Mouse (Mus musculus) liver, embryonic 15.5 days (tissue): Measurements from ENCODE around the gene Plet1. TPM values are rescaled to one million over a fixed set of nuclear protein-coding genes. Genes with fewer than 3 reads are reported as not detected.

Experiments
- ATAC-seq: fragments of 200-750 bp; cut with Nextera tagmentation; 2 replicates; pipeline ENCODE4 v1.8.0; 2017; ENCODE audit warnings: moderate number of reproducible peaks, mild to moderate bottlenecking, moderate library complexity; ENCODE audit not compliant: insufficient read depth
- H3K27ac ChIP-seq: fragments of 300-500 bp; sonication (generic); replicated peaks from 2 replicates; pipeline ENCODE4 v1.5.1; 2015; ENCODE audit warnings: mild to moderate bottlenecking, inconsistent platforms
- H3K27me3 ChIP-seq: fragments of 300-500 bp; sonication (generic); 2 replicates; pipeline ENCODE4 v1.6.1; 2015; ENCODE audit warnings: mild to moderate bottlenecking, inconsistent platforms
- H3K36me3 ChIP-seq: fragments of 300-500 bp; sonication (generic); replicated peaks from 2 replicates; pipeline ENCODE4 v1.6.1; 2015; ENCODE audit warnings: moderate library complexity, mild to moderate bottlenecking, inconsistent platforms
- H3K4me1 ChIP-seq: fragments of 300-500 bp; sonication (generic); replicated peaks from 2 replicates; pipeline ENCODE4 v1.6.1; 2015; ENCODE audit warnings: inconsistent platforms
- H3K4me2 ChIP-seq: fragments of 300-500 bp; sonication (generic); 2 replicates; pipeline ENCODE4 v1.6.1; 2015; ENCODE audit warnings: moderate library complexity, mild to moderate bottlenecking, inconsistent platforms
- H3K4me3 ChIP-seq: fragments of 300-500 bp; sonication (generic); replicated peaks from 2 replicates; pipeline ENCODE4 v1.5.1; 2015; ENCODE audit warnings: mild to moderate bottlenecking, inconsistent platforms
- H3K9ac ChIP-seq: fragments of 300-500 bp; sonication (generic); 2 replicates; pipeline ENCODE4 v1.6.1; 2015; ENCODE audit warnings: moderate library complexity, mild to moderate bottlenecking, inconsistent platforms
- H3K9me3 ChIP-seq: fragments of 300-500 bp; sonication (generic); replicated peaks from 2 replicates; pipeline ENCODE4 v1.6.1; 2016; ENCODE audit warnings: inconsistent platforms
- WGBS: fragments of 180-500 bp; shearing (Covaris S2); methylation state at CpG from one replicate; pipeline ENCODE4 v1.1.7; 2015; ENCODE audit warnings: mixed read lengths; ENCODE audit not compliant: insufficient replicate concordance; 5-methylcytosine and 5-hydroxymethylcytosine counted together
- polyA plus RNA-seq: library from polyadenylated mRNA; unstranded; fragments of >200 nt; fragmentation: Nextera tagmentation; extraction: Ambion mirVana; gene quantifications from 2 replicates; pipeline ENCODE4 v1.2.1, GENCODE M21; 2015

Gene Plet1
- polyA plus RNA-seq, 1 experiment from 2014 or later: 0.17 TPM

DNA sequence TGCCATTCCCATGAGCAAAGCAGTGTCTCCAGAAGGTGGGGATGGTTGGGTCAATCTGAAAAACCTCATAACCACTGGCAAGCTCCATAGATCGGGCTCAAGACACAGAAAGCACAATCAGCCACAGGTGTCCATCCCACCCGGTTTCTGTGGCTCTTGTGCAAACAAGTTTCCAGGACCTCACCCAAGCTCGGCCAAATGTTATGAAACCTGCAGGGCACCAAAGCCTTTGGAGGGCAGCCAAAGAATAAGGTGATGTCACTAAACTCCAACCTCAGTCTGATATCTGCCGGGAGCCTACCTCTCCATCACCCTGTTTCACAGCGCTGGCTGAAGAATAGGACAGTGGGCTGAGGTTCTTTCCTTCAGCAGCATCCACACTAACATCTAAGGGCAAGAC, 41.6 kb downstream of the Plet1 start:
- Histone ChIP-seq H3K36me3 (no peaks in the 10 kb centered on the region), H3K27me3 (no peaks in the 10 kb centered on the region), H3K9me3 (no peaks in the 10 kb centered on the region), H3K4me3 (no peak overlapping the region), H3K4me2 (no peak overlapping the region), H3K27ac (no peak overlapping the region), H3K9ac (no peak overlapping the region), H3K4me1 (peaks cover 9% of the 10 kb centered on the region)
- ATAC-seq: no peak
- WGBS: 58% methylated on average over 5 of the region's 5 CpGs

DNA sequence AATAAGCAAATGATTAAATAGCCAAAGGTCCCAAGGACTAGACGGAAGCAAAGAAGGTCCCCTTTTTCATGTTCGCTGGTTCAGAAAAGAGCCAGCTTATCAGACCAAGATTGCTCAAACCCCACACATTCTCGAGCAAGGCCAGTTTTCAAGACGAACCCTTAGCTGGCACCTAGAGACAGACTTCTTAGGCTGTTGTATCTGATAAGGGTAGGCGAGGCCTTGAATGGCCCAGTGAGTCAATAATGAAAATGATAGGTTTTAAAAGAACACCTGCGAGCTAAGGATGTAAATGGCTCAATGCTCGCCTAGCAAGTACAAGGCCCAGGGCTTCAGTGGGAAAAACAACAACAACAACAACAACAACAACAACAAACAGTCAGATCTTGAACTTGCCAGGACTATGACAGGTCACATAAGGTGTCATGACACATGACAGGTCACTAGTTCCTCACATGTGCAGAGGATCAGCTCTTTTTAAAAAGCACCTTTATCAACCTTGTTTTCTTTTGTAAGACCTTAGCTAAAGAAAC, 42.3 kb downstream of the Plet1 start:
- Histone ChIP-seq H3K9me3 (no peaks in the 10 kb centered on the region), H3K27ac (no peak overlapping the region), H3K27me3 (no peaks in the 10 kb centered on the region), H3K4me3 (no peak overlapping the region), H3K36me3 (no peaks in the 10 kb centered on the region), H3K4me1 (peaks cover 9% of the 10 kb centered on the region), H3K9ac (no peak overlapping the region), H3K4me2 (no peak overlapping the region)
- no peak for ATAC-seq
- 42% methylated on average over 7 of the region's 7 CpGs for WGBS

- ATAC-seq: no peak
- H3K4me1 ChIP-seq: peaks cover 9% of the 10 kb centered on the region
- 25% methylated on average over 4 of the region's 4 CpGs for WGBS
- no peak overlapping the region for H3K27ac ChIP-seq
- no peak overlapping the region for H3K9ac ChIP-seq
- no peaks in the 10 kb centered on the region for H3K36me3 ChIP-seq
- H3K9me3 ChIP-seq: no peaks in the 10 kb centered on the region
- no peaks in the 10 kb centered on the region for H3K27me3 ChIP-seq
- no peak overlapping the region for H3K4me2 ChIP-seq
- no peak overlapping the region for H3K4me3 ChIP-seq
These were observed 43.0 kb downstream of the Plet1 start for GRCm38 (mm10) chr9:50537295-50537694.

GRCm38 (mm10) chr9:50540170-50540569, 45.8 kb downstream of the Plet1 start:
- 30% methylated on average over 7 of the region's 7 CpGs for WGBS

GRCm38 (mm10) chr9:50542401-50542800, 48.1 kb downstream of the Plet1 start:
- Histone ChIP-seq H3K27ac (no peak overlapping the region), H3K36me3 (no peaks in the 10 kb centered on the region), H3K27me3 (no peaks in the 10 kb centered on the region), H3K4me1 (no peaks in the 10 kb centered on the region; the same call in 1 of the 2 replicates), H3K9ac (no peak overlapping the region), H3K4me2 (no peak overlapping the region), H3K4me3 (no peak overlapping the region), H3K9me3 (no peaks in the 10 kb centered on the region)
- ATAC-seq: no peak
- WGBS: 60% methylated on average over 9 of the region's 9 CpGs

More at GRCm38 (mm10) chr9:50540170-50540569, 45.8 kb downstream of the Plet1 start:
- Histone ChIP-seq H3K4me3 (no peak overlapping the region), H3K4me1 (no peaks in the 10 kb centered on the region; the same call in 1 of the 2 replicates), H3K9me3 (no peaks in the 10 kb centered on the region), H3K27ac (no peak overlapping the region), H3K4me2 (no peak overlapping the region), H3K36me3 (no peaks in the 10 kb centered on the region), H3K9ac (no peak overlapping the region), H3K27me3 (no peaks in the 10 kb centered on the region)
- ATAC-seq: no peak

- H3K4me2 ChIP-seq: no peak overlapping the region
- no peak overlapping the region for H3K27ac ChIP-seq
- H3K4me3 ChIP-seq: no peak overlapping the region
- no peaks in the 10 kb centered on the region for H3K9me3 ChIP-seq
- H3K36me3 ChIP-seq: no peaks in the 10 kb centered on the region
- H3K9ac ChIP-seq: no peak overlapping the region
- no peaks in the 10 kb centered on the region for H3K27me3 ChIP-seq
- ATAC-seq: no peak
- 21% methylated on average over 5 of the region's 5 CpGs for WGBS
- no peaks in the 10 kb centered on the region for H3K4me1 ChIP-seq
These were observed 53.6 kb downstream of the Plet1 start for GRCm38 (mm10) chr9:50547859-50548478.

- H3K4me2 ChIP-seq: no peak overlapping the region
- WGBS: 66% methylated on average over 4 of the region's 4 CpGs
- H3K9me3 ChIP-seq: no peaks in the 10 kb centered on the region
- ATAC-seq: no peak
- no peak overlapping the region for H3K9ac ChIP-seq
- no peaks in the 10 kb centered on the region for H3K4me1 ChIP-seq
- no peak overlapping the region for H3K27ac ChIP-seq
- no peaks in the 10 kb centered on the region for H3K27me3 ChIP-seq
- H3K4me3 ChIP-seq: no peak overlapping the region
- no peaks in the 10 kb centered on the region for H3K36me3 ChIP-seq
These were observed 54.6 kb downstream of the Plet1 start for GRCm38 (mm10) chr9:50548936-50549335.

DNA sequence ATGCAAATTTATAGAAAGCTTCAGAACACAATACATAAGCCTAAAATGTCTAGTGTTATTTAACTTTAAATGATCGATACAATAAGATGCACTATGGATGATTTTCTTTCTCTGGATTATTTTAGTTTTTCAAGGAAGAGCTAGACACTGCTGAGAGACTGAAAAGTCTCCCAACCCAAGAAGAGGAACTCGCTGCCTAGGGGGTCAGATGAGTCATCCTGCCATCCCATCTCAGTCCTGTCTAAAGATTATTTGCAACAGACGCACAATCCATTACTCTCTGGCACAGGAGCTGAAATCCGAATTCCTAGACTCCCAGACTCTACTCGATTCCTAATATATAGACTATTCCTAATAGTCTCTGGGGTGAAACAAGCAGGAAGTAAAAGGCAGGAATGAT, 57.9 kb downstream of the Plet1 start:
- no peak overlapping the region for H3K27ac ChIP-seq
- no peaks in the 10 kb centered on the region for H3K27me3 ChIP-seq
- ATAC-seq: no peak
- H3K9ac ChIP-seq: no peak overlapping the region
- H3K4me1 ChIP-seq: no peaks in the 10 kb centered on the region
- H3K9me3 ChIP-seq: no peaks in the 10 kb centered on the region
- H3K4me2 ChIP-seq: no peak overlapping the region
- H3K4me3 ChIP-seq: no peak overlapping the region
- no peaks in the 10 kb centered on the region for H3K36me3 ChIP-seq
- 38% methylated on average over 5 of the region's 5 CpGs for WGBS

GRCm38 (mm10) chr9:50553547-50553946, 59.2 kb downstream of the Plet1 start:
- ATAC-seq: no peak
- Histone ChIP-seq H3K4me1 (no peaks in the 10 kb centered on the region), H3K4me2 (no peak overlapping the region), H3K27me3 (no peaks in the 10 kb centered on the region), H3K36me3 (no peaks in the 10 kb centered on the region), H3K9ac (no peak overlapping the region), H3K27ac (no peak overlapping the region), H3K4me3 (no peak overlapping the region), H3K9me3 (no peaks in the 10 kb centered on the region)
- WGBS: 29% methylated on average over 2 of the region's 2 CpGs

GRCm38 (mm10) chr9:50554241-50555093, 60.1 kb downstream of the Plet1 start, which contains the start of gene Il18:
Gene Il18, plus strand, starts transcription at chr9:50554827.
- Histone ChIP-seq H3K36me3 (no peaks in the 10 kb centered on the region), H3K27ac (no peak within 1 kb of the TSS), H3K4me1 (no peaks in the 10 kb centered on the region), H3K4me2 (peak within 1 kb of the TSS; percentile 23), H3K4me3 (0 out of 2 replicates have a peak within 1 kb of the TSS, but pooled peaks have one; percentile 0), H3K27me3 (no peaks in the 10 kb centered on the region), H3K9me3 (no peaks in the 10 kb centered on the region), H3K9ac (no peak within 1 kb of the TSS)
- no peak for ATAC-seq
- 29% methylated on average over 12 of the region's 12 CpGs for WGBS

GRCm38 (mm10) chr9:50555094-50555446, 60.7 kb downstream of the Plet1 start, which contains the start of gene Bco2:
Gene Bco2, minus strand, starts transcription at chr9:50555181.
- H3K36me3 ChIP-seq: no peaks in the 10 kb centered on the region
- H3K4me1 ChIP-seq: no peaks in the 10 kb centered on the region
- 52% methylated on average over 2 of the region's 2 CpGs for WGBS
- no peak within 1 kb of the TSS for H3K9ac ChIP-seq
- 0 out of 2 replicates have a peak within 1 kb of the TSS, but pooled peaks have one; percentile 0 for H3K4me3 ChIP-seq
- ATAC-seq: no peak
- no peak within 1 kb of the TSS for H3K27ac ChIP-seq
- H3K9me3 ChIP-seq: no peaks in the 10 kb centered on the region
- no peaks in the 10 kb centered on the region for H3K27me3 ChIP-seq
- H3K4me2 ChIP-seq: peak within 1 kb of the TSS; percentile 23
